Comparison of ENCODE assay signal across 11 mouse cellular contexts in genomic region chr16:93912808-93913207, GRCm38 (mm10).
"Had no signal": no experiment of that assay in that cellular context is flagged by ENCODE, and none has a peak within 500 bp of the region (broad histone marks: within the 10 kb centered on the region; RNA-seq: fewer than 3 reads in every experiment).

No protein-coding gene starts in this region.

- H3K4me2 ChIP-seq: limb, embryonic 13.5 days; liver, embryonic 15.5 days; lung, embryonic 15.5 days; midbrain, embryonic 11.5 days; midbrain, embryonic 15.5 days; neural tube, embryonic 12.5 days had no signal

- ATAC-seq: midbrain, embryonic 15.5 days had no signal

- H3K9me3 ChIP-seq: limb, embryonic 13.5 days; liver, embryonic 15.5 days; lung, embryonic 15.5 days; midbrain, embryonic 15.5 days; neural tube, embryonic 12.5 days had no signal

- H3K9ac ChIP-seq: limb, embryonic 13.5 days; liver, embryonic 15.5 days; lung, embryonic 15.5 days; midbrain, embryonic 15.5 days; neural tube, embryonic 12.5 days had no signal

- H3K27ac ChIP-seq: limb, embryonic 13.5 days; liver, embryonic 15.5 days; lung, embryonic 15.5 days; midbrain, embryonic 15.5 days; neural tube, embryonic 12.5 days; stomach, postnatal 0 days had no signal

- H3K36me3 ChIP-seq: limb, embryonic 13.5 days; liver, embryonic 15.5 days; lung, embryonic 15.5 days; midbrain, embryonic 15.5 days; neural tube, embryonic 12.5 days had no signal

- H3K27me3 ChIP-seq: limb, embryonic 13.5 days; liver, embryonic 15.5 days; lung, embryonic 15.5 days; midbrain, embryonic 15.5 days; neural tube, embryonic 12.5 days had no signal

- H3K4me1 ChIP-seq: midbrain, embryonic 15.5 days; neural tube, embryonic 12.5 days had no signal

- DNase-seq: left cerebral cortex, postnatal 4 days; lung, postnatal 14 days; thymus, postnatal 14 days had no signal

- H3K4me3 ChIP-seq: limb, embryonic 13.5 days; liver, embryonic 15.5 days; lung, embryonic 15.5 days; megakaryocyte, embryonic 14.5 days; midbrain, embryonic 15.5 days; neural tube, embryonic 12.5 days had no signal
